Mouse (Mus musculus) stomach, embryonic 14.5 days (tissue): ENCODE data around the gene Fam129a. TPM values are rescaled to one million over a fixed set of nuclear protein-coding genes. Genes with fewer than 3 reads are reported as not detected.
"Not testable (repeated sequence)": the region's sequence is repeated elsewhere in the genome, so short reads cannot be mapped to it uniquely, and the experiment has no call there.

Source experiments
- ATAC-seq: fragments of 200-750 bp; cut with Nextera tagmentation; 2 replicates; pipeline ENCODE4 v1.8.0; 2017; ENCODE audit warnings: low read depth, moderate TSS enrichment; ENCODE audit not compliant: insufficient number of reproducible peaks, insufficient read depth, low FRiP score
- H3K27ac ChIP-seq: fragments of 300-500 bp; sonication (generic); 2 replicates; pipeline ENCODE4 v1.5.1; 2014; ENCODE audit warnings: mild to moderate bottlenecking, low read length, moderate library complexity, mixed read lengths
- H3K27me3 ChIP-seq: fragments of 300-500 bp; sonication (generic); 2 replicates; pipeline ENCODE4 v1.6.1; 2014; ENCODE audit warnings: low read length, control low read depth, mixed read lengths; ENCODE audit not compliant: control insufficient read depth, insufficient read depth
- H3K36me3 ChIP-seq: fragments of 300-500 bp; sonication (generic); 2 replicates; pipeline ENCODE4 v1.6.1; 2014; ENCODE audit warnings: mild to moderate bottlenecking, control low read depth, low read length, moderate library complexity, mixed read lengths; ENCODE audit not compliant: control insufficient read depth, insufficient read depth
- H3K4me1 ChIP-seq: fragments of 300-500 bp; sonication (generic); 2 replicates; pipeline ENCODE4 v1.6.1; 2014; ENCODE audit warnings: low read length, control low read depth, mixed read lengths; ENCODE audit not compliant: control insufficient read depth, insufficient read depth
- H3K4me2 ChIP-seq: fragments of 300-500 bp; sonication (generic); replicated peaks from 2 replicates; pipeline ENCODE4 v1.6.1; 2014; ENCODE audit warnings: low read depth, low read length, control low read depth
- H3K4me3 ChIP-seq: fragments of 300-500 bp; sonication (generic); 2 replicates; pipeline ENCODE4 v1.5.1; 2014; ENCODE audit warnings: low read depth, low read length, control low read depth
- H3K9ac ChIP-seq: fragments of 300-500 bp; sonication (generic); replicated peaks from 2 replicates; pipeline ENCODE4 v1.6.1; 2014; ENCODE audit warnings: low read depth, mild to moderate bottlenecking, control low read depth, low read length, moderate library complexity, mixed read lengths
- H3K9me3 ChIP-seq: fragments of 300-500 bp; sonication (generic); 2 replicates; pipeline ENCODE4 v1.6.1; 2016; ENCODE audit warnings: low read depth, low read length, control low read depth; ENCODE audit not compliant: control insufficient read depth
- WGBS: fragments of 180-500 bp; shearing (Covaris S2); extraction: QIAGEN DNeasy Blood & Tissue Kit; methylation state at CpG from one replicate; pipeline ENCODE4 v1.1.7; 2014; 5-methylcytosine and 5-hydroxymethylcytosine counted together
- polyA plus RNA-seq: library from polyadenylated mRNA; unstranded; fragments of >200 nt; fragmentation: Nextera tagmentation; extraction: Ambion mirVana; gene quantifications from 2 replicates; pipeline ENCODE4 v1.2.1, GENCODE M21; 2014

Fam129a gene
- polyA plus RNA-seq, 1 experiment from 2014 or later: 9.0 TPM

DNA sequence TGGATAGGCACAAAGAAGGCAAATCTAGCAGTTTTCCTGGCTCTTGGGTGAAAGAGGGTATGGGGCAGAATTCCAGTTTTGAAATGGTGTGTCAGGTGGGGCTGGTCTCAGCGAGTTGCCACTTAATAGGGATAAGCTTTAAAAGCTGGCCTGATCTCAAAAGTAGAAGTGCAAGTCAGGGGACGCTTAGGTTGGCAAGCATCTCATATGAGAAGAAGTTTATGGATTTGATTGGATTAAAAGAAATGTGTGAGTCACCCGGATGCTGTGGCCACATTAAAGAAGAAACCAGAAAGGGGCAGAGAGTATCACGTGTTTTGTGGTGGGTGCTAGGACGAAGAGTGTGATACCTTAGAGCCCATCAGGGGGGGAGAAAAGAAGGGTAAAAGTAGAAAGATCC is 114.0 kb downstream of the Fam129a start:
- Histone ChIP-seq H3K27me3 (no peaks in the 10 kb centered on the region), H3K4me3 (no peak overlapping the region), H3K9me3 (no peaks in the 10 kb centered on the region), H3K27ac (no peak overlapping the region), H3K9ac (no peak overlapping the region), H3K36me3 (no peaks in the 10 kb centered on the region), H3K4me2 (no peak overlapping the region), H3K4me1 (peaks cover 24% of the 10 kb centered on the region; the same call in 1 of the 2 replicates)
- ATAC-seq: no peak
- 61% methylated on average over 5 of the region's 5 CpGs for WGBS

DNA sequence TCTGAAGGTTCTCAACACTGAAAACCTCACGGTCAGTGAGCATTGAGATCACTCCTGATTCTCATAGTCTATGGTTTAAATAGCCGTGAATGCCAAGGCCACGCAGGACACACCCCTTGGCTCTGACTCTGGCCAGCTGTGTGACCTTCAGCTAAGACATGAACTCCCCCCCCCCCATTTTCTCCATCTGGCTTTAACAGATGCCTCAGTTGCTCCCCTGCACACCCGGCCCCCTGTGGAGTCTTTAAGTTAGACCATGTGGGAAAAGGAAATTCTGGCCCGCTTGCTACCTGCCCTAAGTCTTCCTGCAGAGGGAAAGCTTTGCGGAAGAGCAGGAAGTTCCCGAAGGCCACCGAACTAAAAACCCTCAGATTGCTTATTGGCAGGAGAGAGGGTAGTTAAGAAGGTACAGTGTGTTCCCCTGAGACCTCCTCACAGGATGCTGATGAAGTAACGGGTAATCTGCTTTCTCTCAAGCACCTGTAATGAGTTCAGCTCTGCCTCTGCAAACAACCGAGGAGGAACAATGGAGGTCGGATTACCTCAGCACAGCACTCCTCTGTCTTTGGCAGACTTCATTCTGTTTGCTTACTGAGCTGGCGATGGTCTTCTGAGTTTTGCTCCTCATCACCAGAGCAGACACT is 114.8 kb downstream of the Fam129a start:
- Histone ChIP-seq H3K9ac (no peak overlapping the region), H3K27me3 (no peaks in the 10 kb centered on the region), H3K36me3 (no peaks in the 10 kb centered on the region), H3K9me3 (no peaks in the 10 kb centered on the region), H3K4me2 (no peak overlapping the region), H3K27ac (no peak overlapping the region), H3K4me1 (peaks cover 26% of the 10 kb centered on the region; the same call in 1 of the 2 replicates), H3K4me3 (no peak overlapping the region)
- no peak for ATAC-seq
- WGBS: 29% methylated on average over 12 of the region's 12 CpGs

DNA sequence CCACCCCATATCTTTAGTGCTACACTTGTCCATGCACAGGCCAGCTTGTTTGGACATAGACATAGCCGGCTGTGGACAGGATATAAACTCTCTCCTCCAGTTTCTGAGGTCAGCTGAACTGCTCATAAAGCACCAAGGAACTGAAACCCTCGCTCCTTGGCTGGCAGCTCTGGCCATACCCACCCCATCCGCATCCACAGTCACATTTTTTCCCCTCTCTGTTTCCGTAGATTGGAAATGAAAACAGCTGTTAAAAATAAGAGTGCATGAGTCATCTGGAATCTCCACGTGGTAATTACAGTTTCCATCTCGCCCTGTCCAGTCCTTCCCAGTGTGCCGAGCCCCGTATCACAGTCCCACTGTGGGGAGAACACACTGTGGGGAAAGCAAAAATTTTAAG is 115.7 kb downstream of the Fam129a start:
- Histone ChIP-seq H3K4me2 (no peak overlapping the region), H3K36me3 (no peaks in the 10 kb centered on the region), H3K4me3 (no peak overlapping the region), H3K27ac (no peak overlapping the region), H3K27me3 (no peaks in the 10 kb centered on the region), H3K9me3 (no peaks in the 10 kb centered on the region), H3K9ac (no peak overlapping the region), H3K4me1 (peaks cover 26% of the 10 kb centered on the region; the same call in 1 of the 2 replicates)
- 25% methylated on average over 8 of the region's 8 CpGs for WGBS
- ATAC-seq: no peak

DNA sequence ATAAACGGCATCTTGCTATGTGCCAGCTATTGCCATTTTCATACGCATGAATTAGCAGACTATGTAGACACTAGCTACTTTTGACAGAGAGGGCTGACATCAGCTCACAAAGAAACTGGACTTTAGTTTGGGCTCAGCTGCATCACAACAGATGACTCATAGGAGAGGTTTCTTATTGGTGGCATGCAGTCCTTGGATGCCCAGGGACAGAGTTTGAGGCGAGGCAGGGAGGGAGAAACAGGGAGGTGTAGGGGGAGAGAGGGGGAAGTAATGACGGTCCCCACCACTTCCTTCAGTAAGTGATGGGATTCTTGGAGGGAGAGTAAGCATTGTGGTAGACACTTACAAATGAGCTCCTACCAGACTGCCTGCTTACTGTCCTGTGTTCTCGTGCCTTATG is 118.0 kb downstream of the Fam129a start:
- H3K4me2 ChIP-seq: no peak overlapping the region
- H3K9me3 ChIP-seq: no peaks in the 10 kb centered on the region
- no peaks in the 10 kb centered on the region for H3K36me3 ChIP-seq
- no peak for ATAC-seq
- no peak overlapping the region for H3K27ac ChIP-seq
- 67% methylated on average over 5 of the region's 5 CpGs for WGBS
- no peaks in the 10 kb centered on the region for H3K27me3 ChIP-seq
- no peak overlapping the region for H3K9ac ChIP-seq
- no peak overlapping the region for H3K4me3 ChIP-seq
- H3K4me1 ChIP-seq: peaks cover 28% of the 10 kb centered on the region; the same call in 1 of the 2 replicates

DNA sequence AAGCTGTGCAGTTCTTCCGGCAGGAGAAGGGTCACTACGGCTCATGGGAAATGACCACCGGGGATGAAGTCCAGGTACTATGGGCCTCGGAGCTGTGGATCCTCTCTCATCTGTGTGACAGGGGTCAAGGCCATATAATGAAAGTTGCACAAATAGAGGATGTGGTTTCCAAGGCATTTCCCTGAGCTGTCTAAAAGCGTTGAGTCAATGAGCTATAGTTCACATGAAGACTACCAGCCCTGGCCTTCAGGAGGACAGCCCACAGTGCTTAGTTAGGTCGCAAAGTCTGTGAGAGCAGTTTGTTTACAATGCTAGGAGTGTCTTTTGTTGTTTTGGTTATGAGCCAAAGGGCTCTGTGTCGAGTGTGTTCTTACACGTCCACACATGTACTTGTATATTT is 118.6 kb downstream of the Fam129a start:
- ATAC-seq: no peak
- WGBS: 44% methylated on average over 8 of the region's 8 CpGs
- no peak overlapping the region for H3K27ac ChIP-seq

DNA sequence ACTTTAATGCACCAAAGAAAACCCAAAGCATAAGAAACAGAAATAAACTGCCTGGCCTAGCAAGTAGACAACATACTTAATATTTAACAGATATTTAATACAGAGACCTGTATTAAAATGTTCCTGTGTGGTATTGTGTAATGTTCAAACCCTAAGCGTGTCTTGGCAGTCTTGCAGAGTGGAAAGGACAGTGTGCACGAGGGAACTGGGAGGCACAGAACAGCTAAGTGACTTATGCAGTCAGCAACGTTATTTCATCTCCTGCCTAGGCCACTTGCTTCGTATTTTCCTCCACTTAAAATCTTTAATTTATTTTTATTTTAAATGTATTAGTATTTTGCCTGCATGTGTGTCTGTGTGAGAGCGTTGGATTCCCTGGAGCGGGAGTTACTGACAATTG is 119.1 kb downstream of the Fam129a start:
- Histone ChIP-seq H3K27me3 (no peaks in the 10 kb centered on the region), H3K9me3 (no peaks in the 10 kb centered on the region), H3K4me2 (no peak overlapping the region), H3K36me3 (no peaks in the 10 kb centered on the region), H3K4me1 (peaks cover 20% of the 10 kb centered on the region; the same call in 1 of the 2 replicates), H3K9ac (no peak overlapping the region), H3K4me3 (no peak overlapping the region), H3K27ac (0 out of 2 replicates have a peak overlapping the region, but pooled peaks have one; percentile 21)
- no peak for ATAC-seq
- 66% methylated on average over 6 of the region's 6 CpGs for WGBS

More for the DNA sequence above, 118.6 kb downstream of the Fam129a start:
- Histone ChIP-seq H3K36me3 (no peaks in the 10 kb centered on the region), H3K27me3 (no peaks in the 10 kb centered on the region), H3K4me2 (no peak overlapping the region), H3K9ac (no peak overlapping the region), H3K9me3 (no peaks in the 10 kb centered on the region), H3K4me3 (no peak overlapping the region), H3K4me1 (peaks cover 23% of the 10 kb centered on the region; the same call in 1 of the 2 replicates)

DNA sequence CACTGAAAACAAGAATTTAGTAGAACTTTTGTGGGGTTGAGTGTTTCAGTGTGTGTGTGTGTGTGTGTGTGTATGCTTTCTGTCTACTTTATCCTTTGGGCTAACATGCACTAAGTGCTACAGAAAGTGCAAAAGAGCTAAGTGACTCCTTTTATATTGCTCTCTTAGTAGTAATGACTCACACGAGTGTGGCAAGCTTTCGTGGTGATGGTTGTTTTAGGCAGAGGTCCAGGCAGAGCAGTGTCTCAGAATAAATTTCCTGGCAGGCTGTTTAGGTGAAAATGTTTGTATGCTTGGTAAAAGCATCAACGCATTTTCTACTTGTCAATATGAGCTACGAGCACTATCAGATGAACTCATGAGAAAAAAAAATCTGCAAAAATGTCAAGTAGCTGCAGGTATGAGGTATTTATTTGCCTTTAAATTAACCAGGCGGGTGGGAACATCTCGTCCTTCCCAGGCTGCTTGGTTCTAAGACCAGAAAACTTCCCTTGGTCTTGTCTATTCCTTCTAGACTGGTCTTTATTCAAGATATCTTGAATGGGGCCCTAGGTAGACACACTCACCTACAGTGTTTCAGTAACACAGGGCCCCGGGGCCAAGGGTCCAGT is 119.7 kb downstream of the Fam129a start:
- Histone ChIP-seq H3K4me2 (no peak overlapping the region), H3K9me3 (no peaks in the 10 kb centered on the region), H3K4me3 (no peak overlapping the region), H3K4me1 (peaks cover 13% of the 10 kb centered on the region; the same call in 1 of the 2 replicates), H3K27me3 (no peaks in the 10 kb centered on the region), H3K36me3 (no peaks in the 10 kb centered on the region), H3K9ac (no peak overlapping the region), H3K27ac (no peak overlapping the region)
- no peak for ATAC-seq
- WGBS: 73% methylated on average over 7 of the region's 7 CpGs

DNA sequence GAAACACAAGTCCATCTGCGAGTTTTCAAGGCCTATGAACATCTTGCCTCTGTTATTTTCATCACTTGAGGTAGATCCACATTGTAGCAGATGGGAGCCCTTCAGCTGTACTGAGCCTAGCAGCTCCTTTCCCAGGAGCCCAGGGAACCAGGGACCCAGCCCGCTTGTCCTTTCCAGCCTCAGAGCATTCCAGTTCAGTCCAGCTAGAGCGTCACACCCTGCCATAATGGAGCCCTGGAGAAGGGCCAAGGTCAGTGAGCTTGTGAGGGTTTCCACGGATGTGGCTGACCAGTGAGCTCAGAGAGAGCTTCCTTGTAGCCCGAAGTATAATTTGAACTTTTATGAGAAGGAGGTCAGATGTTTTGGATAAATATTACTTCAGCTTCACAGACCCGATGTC is 121.9 kb downstream of the Fam129a start:
- ATAC-seq: 0 out of 2 replicates have a peak, but pooled peaks have one; percentile 55

More for the DNA sequence above, 121.9 kb downstream of the Fam129a start:
- H3K9ac ChIP-seq, H3K4me3 ChIP-seq, H3K9me3 ChIP-seq, H3K27me3 ChIP-seq, H3K27ac ChIP-seq, H3K36me3 ChIP-seq, H3K4me1 ChIP-seq, H3K4me2 ChIP-seq: not testable (repeated sequence)
- WGBS: 51% methylated on average over 6 of the region's 6 CpGs
